Mouse (Mus musculus): ENCODE data around the gene Bbs9. TPM values are rescaled to one million over a fixed set of nuclear protein-coding genes. Genes with fewer than 3 reads are reported as not detected.
"Not testable (repeated sequence)": the region's sequence is repeated elsewhere in the genome, so short reads cannot be mapped to it uniquely, and the experiment has no call there.

Gene Bbs9
- total RNA-seq, 2 experiments from 2014 or later = 6.7 to 9.8 TPM

GRCm38 (mm10) chr9:22820646-22821185 lies 345.2 kb downstream of the Bbs9 start:
- no peak for ATAC-seq (replicated peaks; ENCODE audit: low FRiP score, poor library complexity, severe bottlenecking)

GRCm38 (mm10) chr9:22822770-22823169 lies 347.3 kb downstream of the Bbs9 start:
- no peak for ATAC-seq (replicated peaks; ENCODE audit: low FRiP score, poor library complexity, severe bottlenecking)

- ATAC-seq (replicated peaks; ENCODE audit: low FRiP score, poor library complexity, severe bottlenecking) = no peak
These were observed 348.3 kb downstream of the Bbs9 start for GRCm38 (mm10) chr9:22823856-22824255.

- no peak for ATAC-seq (replicated peaks; ENCODE audit: low FRiP score, poor library complexity, severe bottlenecking)
These were observed 349.4 kb downstream of the Bbs9 start for GRCm38 (mm10) chr9:22824910-22825309.

GRCm38 (mm10) chr9:22826571-22826990 lies 351.1 kb downstream of the Bbs9 start:
- no peak for ATAC-seq (replicated peaks; ENCODE audit: low FRiP score, poor library complexity, severe bottlenecking)

- ATAC-seq (replicated peaks; ENCODE audit: low FRiP score, poor library complexity, severe bottlenecking) = no peak
These were observed 351.8 kb downstream of the Bbs9 start for GRCm38 (mm10) chr9:22827176-22827770.

- ATAC-seq (replicated peaks; ENCODE audit: low FRiP score, poor library complexity, severe bottlenecking) = no peak
These were observed 353.9 kb downstream of the Bbs9 start for GRCm38 (mm10) chr9:22829212-22829960.

GRCm38 (mm10) chr9:22834994-22835512 lies 359.5 kb downstream of the Bbs9 start:
- no peak for ATAC-seq (replicated peaks; ENCODE audit: low FRiP score, poor library complexity, severe bottlenecking)

GRCm38 (mm10) chr9:22837000-22837399 lies 361.5 kb downstream of the Bbs9 start:
- ATAC-seq (replicated peaks; ENCODE audit: low FRiP score, poor library complexity, severe bottlenecking) = no peak

GRCm38 (mm10) chr9:22837702-22838210 lies 362.2 kb downstream of the Bbs9 start:
- no peak for ATAC-seq (replicated peaks; ENCODE audit: low FRiP score, poor library complexity, severe bottlenecking)

- ATAC-seq (replicated peaks; ENCODE audit: low FRiP score, poor library complexity, severe bottlenecking) = no peak
These were observed 370.5 kb downstream of the Bbs9 start for GRCm38 (mm10) chr9:22846048-22846447.

GRCm38 (mm10) chr9:22846783-22847182 lies 371.3 kb downstream of the Bbs9 start:
- ATAC-seq (replicated peaks; ENCODE audit: low FRiP score, poor library complexity, severe bottlenecking) = no peak

GRCm38 (mm10) chr9:22848800-22849199 lies 373.3 kb downstream of the Bbs9 start:
- ATAC-seq (replicated peaks; ENCODE audit: low FRiP score, poor library complexity, severe bottlenecking) = no peak

- no peak for ATAC-seq (replicated peaks; ENCODE audit: low FRiP score, poor library complexity, severe bottlenecking)
These were observed 373.7 kb downstream of the Bbs9 start for GRCm38 (mm10) chr9:22849212-22849611.

GRCm38 (mm10) chr9:22869147-22869546 lies 393.6 kb downstream of the Bbs9 start:
- not testable (repeated sequence) for ATAC-seq (replicated peaks; ENCODE audit: low FRiP score, poor library complexity, severe bottlenecking)

- ATAC-seq (replicated peaks; ENCODE audit: low FRiP score, poor library complexity, severe bottlenecking) = no peak
These were observed 395.1 kb downstream of the Bbs9 start for GRCm38 (mm10) chr9:22870661-22871060.

- ATAC-seq (replicated peaks; ENCODE audit: low FRiP score, poor library complexity, severe bottlenecking) = no peak
These were observed 399.7 kb downstream of the Bbs9 start for GRCm38 (mm10) chr9:22875231-22875630.

- no peak for ATAC-seq (replicated peaks; ENCODE audit: low FRiP score, poor library complexity, severe bottlenecking)
These were observed 403.8 kb downstream of the Bbs9 start for GRCm38 (mm10) chr9:22879266-22879665.

GRCm38 (mm10) chr9:22886351-22886750 lies 410.8 kb downstream of the Bbs9 start:
- ATAC-seq (replicated peaks; ENCODE audit: low FRiP score, poor library complexity, severe bottlenecking) = no peak

GRCm38 (mm10) chr9:22905434-22905833 lies 429.9 kb downstream of the Bbs9 start:
- no peak for ATAC-seq (replicated peaks; ENCODE audit: low FRiP score, poor library complexity, severe bottlenecking)

- no peak for ATAC-seq (replicated peaks; ENCODE audit: low FRiP score, poor library complexity, severe bottlenecking)
These were observed 441.3 kb downstream of the Bbs9 start for GRCm38 (mm10) chr9:22916808-22917207.
